Mouse (Mus musculus) brain, adult 2 months (tissue): ENCODE results near the gene Nrxn2.
A peak's percentile ranks its signal among the peaks of the same experiment; 100 is the strongest.

ENCODE experiments used
- DNase-seq: peaks from one replicate; pipeline ENCODE4 v3.0.0; 2011; ENCODE audit warnings: low read depth, low spot score

Gene Nrxn2

GRCm38 (mm10) chr19:6416124-6416770 lies 2.3 kb upstream of the Nrxn2 start:
- peak; percentile 65 for DNase-seq

GRCm38 (mm10) chr19:6416894-6417761 lies 1.4 kb upstream of the Nrxn2 start:
- no peak for DNase-seq

- DNase-seq, result no peak
Measured at GRCm38 (mm10) chr19:6418984-6419692, 607 bp downstream of the Nrxn2 start.

GRCm38 (mm10) chr19:6419805-6420310 lies 1.3 kb downstream of the Nrxn2 start:
- no peak for DNase-seq

GRCm38 (mm10) chr19:6420481-6421210 lies 2.1 kb downstream of the Nrxn2 start:
- peak; percentile 84 for DNase-seq

GRCm38 (mm10) chr19:6421211-6421590 lies 2.7 kb downstream of the Nrxn2 start:
- peak; percentile 87 for DNase-seq

- DNase-seq, result no peak
Measured at GRCm38 (mm10) chr19:6422014-6422413, 3.5 kb downstream of the Nrxn2 start.

GRCm38 (mm10) chr19:6423241-6423640 lies 4.7 kb downstream of the Nrxn2 start:
- peak; percentile 81 for DNase-seq

GRCm38 (mm10) chr19:6424137-6424881 lies 5.8 kb downstream of the Nrxn2 start:
- no peak for DNase-seq

- DNase-seq, result no peak
Measured at GRCm38 (mm10) chr19:6425595-6425994, 7.1 kb downstream of the Nrxn2 start.

GRCm38 (mm10) chr19:6426703-6427500 lies 8.4 kb downstream of the Nrxn2 start:
- peak; percentile 89 for DNase-seq

- no peak for DNase-seq
Measured at GRCm38 (mm10) chr19:6427653-6428434, 9.3 kb downstream of the Nrxn2 start.

- DNase-seq, result no peak
Measured at GRCm38 (mm10) chr19:6428501-6429200, 10.1 kb downstream of the Nrxn2 start.

GRCm38 (mm10) chr19:6443016-6443415 lies 24.5 kb downstream of the Nrxn2 start:
- DNase-seq, result peak; percentile 75

GRCm38 (mm10) chr19:6445761-6446423 lies 27.4 kb downstream of the Nrxn2 start:
- peak; percentile 72 for DNase-seq

GRCm38 (mm10) chr19:6446736-6447437 lies 28.4 kb downstream of the Nrxn2 start:
- peak; percentile 35 for DNase-seq

GRCm38 (mm10) chr19:6448752-6449151 lies 30.2 kb downstream of the Nrxn2 start:
- no peak for DNase-seq
